Mouse (Mus musculus): ENCODE measurements at regions not wholly inside any gene's neighbourhood (a gene's known extent, or its start where the extent isn't known, plus 50 kb on each side); places are given as distances from the start of the nearest gene placed in this dataset.
"Not testable (repeated sequence)": the region's sequence is repeated elsewhere in the genome, so short reads cannot be mapped to it uniquely, and the experiment has no call there.

DNA sequence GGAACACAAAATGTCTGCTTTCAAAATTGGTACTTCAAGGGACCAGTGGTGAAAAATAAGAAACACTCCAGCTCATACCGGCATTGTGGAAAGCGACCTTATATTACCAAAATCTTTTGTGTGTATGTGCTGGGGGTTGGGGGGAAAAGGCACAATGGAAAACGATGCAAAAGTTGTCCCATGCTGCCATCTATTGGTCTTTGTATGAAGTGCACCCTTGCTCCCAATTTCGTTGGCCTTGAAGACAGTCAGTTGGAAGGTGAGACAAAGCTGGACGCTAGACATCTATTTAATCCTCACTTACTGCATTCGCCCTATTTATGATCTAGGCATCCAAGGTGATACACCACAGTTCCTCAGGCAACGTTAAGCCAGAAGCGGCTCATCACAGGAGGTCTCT, 186.6 kb downstream of the BC048507 start:
- not testable (repeated sequence) for DNase-seq (ENCODE audit: low spot score in 2 of 2)

DNA sequence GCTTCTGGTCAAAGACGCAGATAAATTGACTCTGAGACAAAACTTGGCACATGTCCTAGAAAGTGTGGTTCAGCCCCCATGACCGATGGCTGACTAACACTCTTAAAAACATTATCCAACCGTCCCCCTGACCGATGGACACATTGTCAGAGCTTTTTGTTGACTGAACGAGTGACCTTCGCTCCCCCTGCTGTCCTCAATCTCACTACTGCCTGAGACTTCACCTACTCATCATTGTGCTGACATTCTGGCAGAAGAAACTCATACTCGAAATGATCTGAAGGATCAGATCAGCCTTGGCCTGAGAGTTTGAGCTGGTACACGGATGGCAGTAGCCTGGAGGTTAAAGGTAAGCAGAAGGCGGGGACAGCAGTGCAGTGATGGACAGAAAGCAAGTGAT, 230.2 kb downstream of the BC048507 start:
- not testable (repeated sequence) for DNase-seq (ENCODE audit: low spot score in 2 of 2)

- DNase-seq (ENCODE audit: low spot score in 2 of 2), result peak in 1 of 2 experiments; percentile 17
Measured at GRCm38 (mm10) chr13:68116786-68117185, 253.7 kb downstream of the BC048507 start.
